In the genomic region with DNA sequence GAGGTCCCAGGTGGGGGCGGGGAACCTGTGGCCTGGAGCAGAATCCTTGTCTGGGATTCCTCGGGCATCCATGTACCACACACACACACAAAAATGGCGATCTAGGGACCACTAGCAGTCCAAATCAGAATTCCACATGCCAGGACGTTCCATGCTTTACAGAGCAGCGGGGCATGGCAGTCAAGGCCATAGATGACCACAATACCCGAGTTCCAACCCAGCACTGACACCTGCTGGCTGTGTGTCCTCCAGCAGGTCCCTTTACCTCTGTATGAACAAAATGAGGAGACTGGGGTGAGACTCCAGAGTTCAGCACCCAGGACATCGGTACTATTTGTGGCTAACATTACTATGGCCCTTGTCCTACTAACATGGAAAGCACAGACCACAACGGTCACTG, we compare ENCODE assay signal across 9 mouse cellular contexts.
DNase-seq lines count a peak whose midpoint lies in the region; ATAC-seq lines count a peak whose summit lies in the region.
"Had no signal": no experiment of that assay in that cellular context is flagged by ENCODE, and none has a peak within 500 bp of the region (broad histone marks: within the 10 kb centered on the region; RNA-seq: fewer than 3 reads in every experiment).

No protein-coding gene starts in this region.

- no peak overlapping the region for H3K4me3 ChIP-seq in lung, embryonic 16.5 days (ENCODE audit: low read length)
- no peak overlapping the region for H3K4me3 ChIP-seq in limb, embryonic 12.5 days (replicated peaks)
- H3K4me3 ChIP-seq: embryonic facial prominence, embryonic 15.5 days had no signal

- peaks cover 23% of the 10 kb centered on the region for H3K4me1 ChIP-seq in lung, embryonic 16.5 days (replicated peaks; ENCODE audit: control insufficient read depth, insufficient read depth, low read length)
- H3K4me1 ChIP-seq in limb, embryonic 12.5 days (replicated peaks): peaks cover 51% of the 10 kb centered on the region

- no peaks in the 10 kb centered on the region for H3K36me3 ChIP-seq in lung, embryonic 16.5 days (ENCODE audit: control insufficient read depth, insufficient read depth, low read length)
- peaks cover 6% of the 10 kb centered on the region; the same call in 1 of the 2 replicates for H3K36me3 ChIP-seq in limb, embryonic 12.5 days
- H3K36me3 ChIP-seq: embryonic facial prominence, embryonic 15.5 days had no signal

- no peaks in the 10 kb centered on the region for H3K27me3 ChIP-seq in lung, embryonic 16.5 days (ENCODE audit: control insufficient read depth, insufficient read depth, low read depth, low read length)
- H3K27me3 ChIP-seq in limb, embryonic 12.5 days: no peaks in the 10 kb centered on the region
- H3K27me3 ChIP-seq: embryonic facial prominence, embryonic 15.5 days had no signal

- peak; percentile 25 for DNase-seq in cerebellum, adult 11 months
- no peak for DNase-seq in lung, postnatal 4 days
- DNase-seq in embryo, embryonic 10 days (ENCODE audit: low spot score): peak; percentile 55
- no peak for DNase-seq in c-Kit-positive CD71-positive TER-119-positive erythroid progenitor cells, embryonic 14.5 days (ENCODE audit: low spot score)

- H3K27ac ChIP-seq in lung, embryonic 16.5 days (ENCODE audit: low read length): no peak overlapping the region
- H3K27ac ChIP-seq in limb, embryonic 12.5 days: peak overlapping the region; percentile 59; the same call in 1 of the 2 replicates
- H3K27ac ChIP-seq: embryonic facial prominence, embryonic 15.5 days had no signal

- ATAC-seq in cerebellum, adult (ENCODE audit: insufficient number of reproducible peaks, low FRiP score, low TSS enrichment): no peak
- ATAC-seq in lung, embryonic 16.5 days (ENCODE audit: low read depth): 0 out of 2 replicates have a peak, but pooled peaks have one; percentile 19
- ATAC-seq in limb, embryonic 12.5 days (ENCODE audit: insufficient number of reproducible peaks, insufficient read depth, low FRiP score, low TSS enrichment, low read depth): no peak
- ATAC-seq in CD4-positive, CD25-positive, alpha-beta regulatory T cell, adult 4 months: no peak

- H3K9ac ChIP-seq in lung, embryonic 16.5 days (ENCODE audit: low read length): no peak overlapping the region
- no peak overlapping the region for H3K9ac ChIP-seq in limb, embryonic 12.5 days (replicated peaks)
- H3K9ac ChIP-seq: embryonic facial prominence, embryonic 15.5 days had no signal

- no peaks in the 10 kb centered on the region for H3K9me3 ChIP-seq in lung, embryonic 16.5 days (ENCODE audit: control insufficient read depth, low read length)
- no peaks in the 10 kb centered on the region for H3K9me3 ChIP-seq in limb, embryonic 12.5 days
- H3K9me3 ChIP-seq: embryonic facial prominence, embryonic 15.5 days had no signal

- no peak overlapping the region for H3K4me2 ChIP-seq in lung, embryonic 16.5 days (ENCODE audit: low read depth, low read length)
- peak overlapping the region; percentile 23; the same call in 1 of the 2 replicates for H3K4me2 ChIP-seq in limb, embryonic 12.5 days
- H3K4me2 ChIP-seq: embryonic facial prominence, embryonic 15.5 days had no signal

- 62% methylated on average over 8 of the region's 8 CpGs for WGBS in lung, embryonic 16.5 days
- 39% methylated on average over 8 of the region's 8 CpGs for WGBS in limb, embryonic 12.5 days

Comparison
In these comparisons a context has a peak if more than half of its experiments do, and no peak if none do; other contexts are left out.
1. DNase-seq: peak in cerebellum, adult 11 months (single experiment) and embryo, embryonic 10 days (single experiment); none in lung, postnatal 4 days (0 of 2) and c-Kit-positive CD71-positive TER-119-positive erythroid progenitor cells, embryonic 14.5 days (single experiment).